Mouse (Mus musculus): Measurements from ENCODE around the gene Ssxb10. TPM values are rescaled to one million over a fixed set of nuclear protein-coding genes. Genes with fewer than 3 reads are reported as not detected.

Gene Ssxb10
- polyA plus RNA-seq (2012; ENCODE audit: low replicate concordance) = not detected in 2 replicates

GRCm38 (mm10) chrX:8327124-8327523, at the start of gene Ssxb10:
Gene Ssxb10 (plus strand): TSS chrX:8327424.

GRCm38 (mm10) chrX:8366678-8367077, 39.5 kb downstream of the Ssxb10 start, which contains the start of gene Ssxb9:
Gene Ssxb9 (plus strand): TSS chrX:8366978.

Other genes starting within 250 kb of the Ssxb10 start
- gene Was, start 236.9 kb upstream of the Ssxb10 start, polyA plus RNA-seq (2012; ENCODE audit: low replicate concordance) = 122 and 255 TPM in 2 replicates
- gene Wdr13, start 194.5 kb upstream of the Ssxb10 start, polyA plus RNA-seq (2012; ENCODE audit: low replicate concordance) = 15.5 and 28.1 TPM in 2 replicates
- 19.3 and 54.0 TPM in 2 replicates for gene Rbm3, start 181.5 kb upstream of the Ssxb10 start, polyA plus RNA-seq (2012; ENCODE audit: low replicate concordance)
- gene Tbc1d25, start 151.2 kb upstream of the Ssxb10 start, polyA plus RNA-seq (2012; ENCODE audit: low replicate concordance) = 2.0 and 9.7 TPM in 2 replicates
- gene Ebp, start 133.9 kb upstream of the Ssxb10 start, polyA plus RNA-seq (2012; ENCODE audit: low replicate concordance) = 1.8 and 4.0 TPM in 2 replicates
- gene Porcn, start 120.9 kb upstream of the Ssxb10 start, polyA plus RNA-seq (2012; ENCODE audit: low replicate concordance) = 4.1 and 4.4 TPM in 2 replicates
- gene Ftsj1, start 75.0 kb upstream of the Ssxb10 start, polyA plus RNA-seq (2012; ENCODE audit: low replicate concordance) = 28.1 and 60.5 TPM in 2 replicates
- 12.2 and 298 TPM in 2 replicates for gene Slc38a5, start 56.3 kb upstream of the Ssxb10 start, polyA plus RNA-seq (2012; ENCODE audit: low replicate concordance)
- gene Ssxb9, start 39.6 kb downstream of the Ssxb10 start, polyA plus RNA-seq (2012; ENCODE audit: low replicate concordance) = not detected in 2 replicates
- not detected in 2 replicates for gene Ssxb1, start 85.9 kb downstream of the Ssxb10 start, polyA plus RNA-seq (2012; ENCODE audit: low replicate concordance)
- not detected in 2 replicates for gene Ssxb2, start 134.3 kb downstream of the Ssxb10 start, polyA plus RNA-seq (2012; ENCODE audit: low replicate concordance)
- not detected in 2 replicates for gene Gm14459, start 197.5 kb downstream of the Ssxb10 start, polyA plus RNA-seq (2012; ENCODE audit: low replicate concordance)
- not detected in 2 replicates for gene Ssxb6, start 220.8 kb downstream of the Ssxb10 start, polyA plus RNA-seq (2012; ENCODE audit: low replicate concordance)

Measured in leukemia stem cell, adult 10-12 weeks (primary cell).